Mouse (Mus musculus): Measurements from ENCODE around the gene Vps13c. TPM values are rescaled to one million over a fixed set of nuclear protein-coding genes. Genes with fewer than 3 reads are reported as not detected.
A peak's percentile ranks its signal among the peaks of the same experiment; 100 is the strongest.

The Vps13c gene
- polyA plus RNA-seq, 1 experiment from 2014 or later: 5.9 TPM

DNA sequence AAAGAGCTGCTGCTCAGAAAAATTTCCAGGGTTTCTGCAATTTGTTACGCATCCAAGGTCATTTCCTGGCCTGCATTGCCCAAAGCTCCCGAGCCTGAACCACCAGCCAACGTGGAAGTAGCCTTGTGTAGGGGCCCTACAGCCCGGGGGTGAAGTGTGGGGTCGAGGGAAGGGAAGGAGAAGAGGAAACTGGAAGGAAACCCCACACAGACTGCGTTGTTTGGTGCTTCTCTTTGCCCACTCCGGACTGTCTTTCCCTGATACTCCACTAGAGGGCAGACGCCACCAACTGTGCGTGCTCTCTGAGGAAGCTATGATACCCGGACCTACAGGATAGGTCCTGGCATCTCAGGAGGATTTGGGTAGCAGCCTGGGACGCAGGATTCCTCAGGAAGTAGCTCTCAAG, 174.8 kb downstream of the Vps13c start:
- Histone ChIP-seq H3K4me2 (ENCODE audit: low read depth, low read length) (no peak overlapping the region), H3K4me3 (replicated peaks; ENCODE audit: low read length) (no peak overlapping the region), H3K36me3 (ENCODE audit: control insufficient read depth, insufficient read depth, low read length) (no peaks in the 10 kb centered on the region), H3K27ac (ENCODE audit: low read length) (no peak overlapping the region), H3K27me3 (ENCODE audit: control insufficient read depth, insufficient read depth, low read length) (no peaks in the 10 kb centered on the region), H3K4me1 (ENCODE audit: control insufficient read depth, insufficient read depth, low read length) (no peaks in the 10 kb centered on the region), H3K9me3 (replicated peaks; ENCODE audit: control insufficient read depth, low read length) (no peaks in the 10 kb centered on the region), H3K9ac (ENCODE audit: low read length) (peak overlapping the region; percentile 24; the same call in 1 of the 2 replicates)
- 6% methylated on average over 11 of the region's 11 CpGs for WGBS
- peak; percentile 44; the same call in 1 of the 2 replicates for ATAC-seq (ENCODE audit: insufficient read depth, low FRiP score)

GRCm38 (mm10) chr9:68016255-68016954, 176.2 kb downstream of the Vps13c start:
- Histone ChIP-seq H3K4me1 (ENCODE audit: control insufficient read depth, insufficient read depth, low read length) (no peaks in the 10 kb centered on the region), H3K4me3 (replicated peaks; ENCODE audit: low read length) (no peak overlapping the region), H3K9me3 (replicated peaks; ENCODE audit: control insufficient read depth, low read length) (no peaks in the 10 kb centered on the region), H3K27ac (ENCODE audit: low read length) (no peak overlapping the region), H3K9ac (ENCODE audit: low read length) (no peak overlapping the region), H3K36me3 (ENCODE audit: control insufficient read depth, insufficient read depth, low read length) (no peaks in the 10 kb centered on the region), H3K4me2 (ENCODE audit: low read depth, low read length) (no peak overlapping the region), H3K27me3 (ENCODE audit: control insufficient read depth, insufficient read depth, low read length) (no peaks in the 10 kb centered on the region)
- 48% methylated on average over 5 of the region's 5 CpGs for WGBS
- ATAC-seq (ENCODE audit: insufficient read depth, low FRiP score): peak; percentile 54; the same call in 1 of the 2 replicates

- no peak overlapping the region for H3K4me3 ChIP-seq (replicated peaks; ENCODE audit: low read length)
- H3K36me3 ChIP-seq (ENCODE audit: control insufficient read depth, insufficient read depth, low read length): no peaks in the 10 kb centered on the region
- no peaks in the 10 kb centered on the region for H3K27me3 ChIP-seq (ENCODE audit: control insufficient read depth, insufficient read depth, low read length)
- H3K4me2 ChIP-seq (ENCODE audit: low read depth, low read length): no peak overlapping the region
- peaks cover 9% of the 10 kb centered on the region; the same call in 1 of the 2 replicates for H3K4me1 ChIP-seq (ENCODE audit: control insufficient read depth, insufficient read depth, low read length)
- H3K9me3 ChIP-seq (replicated peaks; ENCODE audit: control insufficient read depth, low read length): no peaks in the 10 kb centered on the region
- H3K9ac ChIP-seq (ENCODE audit: low read length): no peak overlapping the region
- no peak for ATAC-seq (ENCODE audit: insufficient read depth, low FRiP score)
- no peak overlapping the region for H3K27ac ChIP-seq (ENCODE audit: low read length)
- 53% methylated on average over 8 of the region's 8 CpGs for WGBS
Measured at GRCm38 (mm10) chr9:68020776-68021365, 180.7 kb downstream of the Vps13c start.

- H3K9me3 ChIP-seq (replicated peaks; ENCODE audit: control insufficient read depth, low read length): no peaks in the 10 kb centered on the region
- 52% methylated on average over 9 of the region's 9 CpGs for WGBS
- no peaks in the 10 kb centered on the region for H3K36me3 ChIP-seq (ENCODE audit: control insufficient read depth, insufficient read depth, low read length)
- H3K27ac ChIP-seq (ENCODE audit: low read length): peak overlapping the region; percentile 11; the same call in 1 of the 2 replicates
- ATAC-seq (ENCODE audit: insufficient read depth, low FRiP score): no peak
- no peak overlapping the region for H3K4me3 ChIP-seq (replicated peaks; ENCODE audit: low read length)
- H3K4me2 ChIP-seq (ENCODE audit: low read depth, low read length): no peak overlapping the region
- H3K9ac ChIP-seq (ENCODE audit: low read length): no peak overlapping the region
- peaks cover 9% of the 10 kb centered on the region; the same call in 1 of the 2 replicates for H3K4me1 ChIP-seq (ENCODE audit: control insufficient read depth, insufficient read depth, low read length)
- no peaks in the 10 kb centered on the region for H3K27me3 ChIP-seq (ENCODE audit: control insufficient read depth, insufficient read depth, low read length)
Measured at GRCm38 (mm10) chr9:68022311-68023043, 182.3 kb downstream of the Vps13c start.

- ATAC-seq (ENCODE audit: insufficient read depth, low FRiP score): no peak
- Histone ChIP-seq H3K4me2 (ENCODE audit: low read depth, low read length) (no peak overlapping the region), H3K9me3 (replicated peaks; ENCODE audit: control insufficient read depth, low read length) (no peaks in the 10 kb centered on the region), H3K27me3 (ENCODE audit: control insufficient read depth, insufficient read depth, low read length) (no peaks in the 10 kb centered on the region), H3K27ac (ENCODE audit: low read length) (no peak overlapping the region), H3K4me3 (replicated peaks; ENCODE audit: low read length) (no peak overlapping the region), H3K4me1 (ENCODE audit: control insufficient read depth, insufficient read depth, low read length) (no peaks in the 10 kb centered on the region), H3K36me3 (ENCODE audit: control insufficient read depth, insufficient read depth, low read length) (no peaks in the 10 kb centered on the region), H3K9ac (ENCODE audit: low read length) (no peak overlapping the region)
- WGBS: 62% methylated on average over 4 of the region's 4 CpGs
Measured at GRCm38 (mm10) chr9:68028631-68029030, 188.4 kb downstream of the Vps13c start.

DNA sequence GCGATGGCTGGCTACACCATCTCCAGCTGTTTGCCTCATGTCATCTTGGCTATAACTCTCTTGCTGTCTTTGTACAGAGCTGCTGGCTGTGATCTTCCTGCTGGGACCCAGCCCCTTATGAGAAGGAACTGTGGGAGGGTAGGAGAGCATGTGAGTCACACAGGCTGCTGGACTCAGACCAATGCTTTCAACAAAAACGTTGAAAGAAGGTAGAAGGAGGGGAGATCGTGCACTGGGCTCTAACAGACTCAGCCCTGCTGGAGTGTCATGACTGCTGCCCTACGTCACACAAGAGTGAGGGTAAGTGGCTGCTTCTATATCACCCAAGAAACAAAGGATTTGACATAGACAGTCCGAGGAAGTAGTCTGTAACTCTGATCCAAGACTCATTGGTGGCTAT, 193.6 kb downstream of the Vps13c start:
- no peak for ATAC-seq (ENCODE audit: insufficient read depth, low FRiP score)
- Histone ChIP-seq H3K9ac (ENCODE audit: low read length) (no peak overlapping the region), H3K4me3 (replicated peaks; ENCODE audit: low read length) (no peak overlapping the region), H3K36me3 (ENCODE audit: control insufficient read depth, insufficient read depth, low read length) (no peaks in the 10 kb centered on the region), H3K9me3 (replicated peaks; ENCODE audit: control insufficient read depth, low read length) (no peaks in the 10 kb centered on the region), H3K27me3 (ENCODE audit: control insufficient read depth, insufficient read depth, low read length) (no peaks in the 10 kb centered on the region), H3K4me1 (ENCODE audit: control insufficient read depth, insufficient read depth, low read length) (no peaks in the 10 kb centered on the region), H3K4me2 (ENCODE audit: low read depth, low read length) (no peak overlapping the region), H3K27ac (ENCODE audit: low read length) (no peak overlapping the region)
- WGBS: 55% methylated on average over 5 of the region's 5 CpGs

Other genes with a start within 250 kb of the Vps13c start
- not detected in 2 replicates for gene C2cd4b, start 81.0 kb upstream of the Vps13c start, polyA plus RNA-seq (2015; fragmentation: Nextera tagmentation; extraction: Ambion mirVana)
- 0.56 and 0.59 TPM in 2 replicates for gene C2cd4a, start 8.1 kb upstream of the Vps13c start, polyA plus RNA-seq (2015; fragmentation: Nextera tagmentation; extraction: Ambion mirVana)

Measured in stomach, embryonic 16.5 days (tissue).